Mouse (Mus musculus) liver, embryonic 13.5 days (tissue): ENCODE measurements around the gene Ppp2r5b. TPM values are rescaled to one million over a fixed set of nuclear protein-coding genes. Genes with fewer than 3 reads are reported as not detected.

Experiments
- ATAC-seq: fragments of 200-750 bp; cut with Nextera tagmentation; 2 replicates; pipeline ENCODE4 v1.8.0; 2017; ENCODE audit warnings: low read depth, mild to moderate bottlenecking, moderate number of reproducible peaks, moderate library complexity
- DNase-seq: peaks from one replicate; pipeline ENCODE4 v3.0.0; 2022
- H3K27ac ChIP-seq: fragments of 300-500 bp; sonication (generic); 2 replicates; pipeline ENCODE4 v1.5.1; 2015; ENCODE audit warnings: moderate library complexity, mild to moderate bottlenecking, inconsistent platforms
- H3K27me3 ChIP-seq: fragments of 300-500 bp; sonication (generic); 2 replicates; pipeline ENCODE4 v1.6.1; 2015; ENCODE audit warnings: mild to moderate bottlenecking, inconsistent platforms
- H3K36me3 ChIP-seq: fragments of 300-500 bp; sonication (generic); 2 replicates; pipeline ENCODE4 v1.6.1; 2015; ENCODE audit warnings: mild to moderate bottlenecking, inconsistent platforms
- H3K4me1 ChIP-seq: fragments of 300-500 bp; sonication (generic); replicated peaks from 2 replicates; pipeline ENCODE4 v1.6.1; 2015; ENCODE audit warnings: inconsistent platforms
- H3K4me2 ChIP-seq: fragments of 300-500 bp; sonication (generic); 2 replicates; pipeline ENCODE4 v1.6.1; 2015; ENCODE audit warnings: inconsistent platforms, mild to moderate bottlenecking, moderate library complexity
- H3K4me3 ChIP-seq: fragments of 300-500 bp; sonication (generic); replicated peaks from 2 replicates; pipeline ENCODE4 v1.5.1; 2015; ENCODE audit warnings: mild to moderate bottlenecking, inconsistent platforms
- H3K9ac ChIP-seq: fragments of 300-500 bp; sonication (generic); 2 replicates; pipeline ENCODE4 v1.6.1; 2015; ENCODE audit warnings: mild to moderate bottlenecking, inconsistent platforms
- H3K9me3 ChIP-seq: fragments of 300-500 bp; sonication (generic); replicated peaks from 2 replicates; pipeline ENCODE4 v1.6.1; 2016; ENCODE audit warnings: inconsistent platforms
- WGBS: fragments of 180-500 bp; shearing (Covaris S2); methylation state at CpG from one replicate; pipeline ENCODE4 v1.1.7; 2015; ENCODE audit not compliant: insufficient replicate concordance; 5-methylcytosine and 5-hydroxymethylcytosine counted together
- polyA plus RNA-seq: library from polyadenylated mRNA; unstranded; fragments of >200 nt; fragmentation: Nextera tagmentation; extraction: Ambion mirVana; gene quantifications from 2 replicates; pipeline ENCODE4 v1.2.1, GENCODE M21; 2015

The Ppp2r5b gene
- polyA plus RNA-seq, 1 experiment from 2014 or later, result 3.5 TPM

- Histone ChIP-seq H3K4me2 (peak within 1 kb of the TSS; percentile 98), H3K4me3 (peak within 1 kb of the TSS; percentile 90), H3K9me3 (no peaks in the 10 kb centered on the region), H3K27me3 (no peaks in the 10 kb centered on the region), H3K4me1 (peaks cover 78% of the 10 kb centered on the region), H3K36me3 (peaks cover 31% of the 10 kb centered on the region), H3K27ac (peak within 1 kb of the TSS; percentile 98), H3K9ac (peak within 1 kb of the TSS; percentile 95)
- WGBS, result under 1% methylated on average over 106 of the region's 106 CpGs
- ATAC-seq (peak; percentile 90), DNase-seq (peak; percentile 98)
These were observed 41.1 kb upstream of the Ppp2r5b start, which contains the start of gene Ehd1 for GRCm38 (mm10) chr19:6276426-6277421. Gene Ehd1 (plus strand): TSS chr19:6276725.

GRCm38 (mm10) chr19:6275740-6276389 is 40.2 kb upstream of the Ppp2r5b start:
- 5% methylated on average over 15 of the region's 15 CpGs for WGBS
- DNase-seq (no peak), ATAC-seq (no peak)

GRCm38 (mm10) chr19:6273998-6274608 is 38.4 kb upstream of the Ppp2r5b start:
- DNase-seq, result no peak
- Histone ChIP-seq H3K9me3 (no peaks in the 10 kb centered on the region), H3K9ac (no peak overlapping the region), H3K4me1 (peaks cover 74% of the 10 kb centered on the region), H3K36me3 (peaks cover 6% of the 10 kb centered on the region), H3K27me3 (no peaks in the 10 kb centered on the region), H3K4me3 (no peak overlapping the region), H3K27ac (no peak overlapping the region), H3K4me2 (no peak overlapping the region)
- 84% methylated on average over 13 of the region's 13 CpGs for WGBS
- ATAC-seq, result no peak

More at GRCm38 (mm10) chr19:6275740-6276389, 40.2 kb upstream of the Ppp2r5b start:
- peak overlapping the region; percentile 98 for H3K27ac ChIP-seq
- peak overlapping the region; percentile 85 for H3K9ac ChIP-seq
- H3K9me3 ChIP-seq, result no peaks in the 10 kb centered on the region
- peaks cover 78% of the 10 kb centered on the region for H3K4me1 ChIP-seq
- peak overlapping the region; percentile 90 for H3K4me3 ChIP-seq
- H3K4me2 ChIP-seq, result peak overlapping the region; percentile 98
- H3K36me3 ChIP-seq, result peaks cover 22% of the 10 kb centered on the region
- H3K27me3 ChIP-seq, result no peaks in the 10 kb centered on the region

GRCm38 (mm10) chr19:6273592-6273991 is 37.9 kb upstream of the Ppp2r5b start:
- no peaks in the 10 kb centered on the region for H3K27me3 ChIP-seq
- H3K9me3 ChIP-seq, result no peaks in the 10 kb centered on the region
- no peak for ATAC-seq
- H3K36me3 ChIP-seq, result peaks cover under 1% of the 10 kb centered on the region; the same call in 1 of the 2 replicates
- 58% methylated on average over 4 of the region's 4 CpGs for WGBS
- no peak overlapping the region for H3K9ac ChIP-seq
- H3K27ac ChIP-seq, result no peak overlapping the region
- no peak overlapping the region for H3K4me3 ChIP-seq
- peaks cover 69% of the 10 kb centered on the region for H3K4me1 ChIP-seq
- DNase-seq, result no peak
- no peak overlapping the region for H3K4me2 ChIP-seq

- Histone ChIP-seq H3K4me1 (peaks cover 68% of the 10 kb centered on the region), H3K9ac (no peak overlapping the region), H3K9me3 (no peaks in the 10 kb centered on the region), H3K4me2 (no peak overlapping the region), H3K27me3 (no peaks in the 10 kb centered on the region), H3K27ac (no peak overlapping the region), H3K36me3 (no peaks in the 10 kb centered on the region), H3K4me3 (no peak overlapping the region)
- no peak for ATAC-seq
- DNase-seq, result no peak
- 77% methylated on average over 4 of the region's 4 CpGs for WGBS
These were observed 37.1 kb upstream of the Ppp2r5b start for GRCm38 (mm10) chr19:6272738-6273137.

GRCm38 (mm10) chr19:6272053-6272452 is 36.4 kb upstream of the Ppp2r5b start:
- H3K4me2 ChIP-seq, result no peak overlapping the region
- ATAC-seq, result no peak
- H3K27me3 ChIP-seq, result peaks cover 6% of the 10 kb centered on the region
- no peaks in the 10 kb centered on the region for H3K36me3 ChIP-seq
- 71% methylated on average over 7 of the region's 7 CpGs for WGBS
- no peaks in the 10 kb centered on the region for H3K9me3 ChIP-seq
- DNase-seq, result no peak
- H3K27ac ChIP-seq, result no peak overlapping the region
- no peak overlapping the region for H3K9ac ChIP-seq
- H3K4me1 ChIP-seq, result peaks cover 65% of the 10 kb centered on the region
- H3K4me3 ChIP-seq, result no peak overlapping the region

- H3K4me3 ChIP-seq, result no peak overlapping the region
- ATAC-seq (no peak), DNase-seq (no peak)
- H3K36me3 ChIP-seq, result no peaks in the 10 kb centered on the region
- peaks cover 64% of the 10 kb centered on the region for H3K4me1 ChIP-seq
- WGBS, result 68% methylated on average over 8 of the region's 8 CpGs
- H3K9ac ChIP-seq, result no peak overlapping the region
- no peaks in the 10 kb centered on the region for H3K9me3 ChIP-seq
- no peak overlapping the region for H3K4me2 ChIP-seq
- H3K27ac ChIP-seq, result no peak overlapping the region
- peaks cover 6% of the 10 kb centered on the region for H3K27me3 ChIP-seq
These were observed 35.5 kb upstream of the Ppp2r5b start for GRCm38 (mm10) chr19:6271206-6271605.

GRCm38 (mm10) chr19:6270661-6271060 is 35.0 kb upstream of the Ppp2r5b start:
- H3K9ac ChIP-seq, result no peak overlapping the region

GRCm38 (mm10) chr19:6269798-6270475 is 34.3 kb upstream of the Ppp2r5b start:
- H3K27ac ChIP-seq, result peak overlapping the region; percentile 52; the same call in 1 of the 2 replicates
- no peaks in the 10 kb centered on the region for H3K36me3 ChIP-seq
- H3K4me3 ChIP-seq, result no peak overlapping the region
- H3K4me1 ChIP-seq, result peaks cover 60% of the 10 kb centered on the region
- WGBS, result 78% methylated on average over 8 of the region's 8 CpGs
- H3K9ac ChIP-seq, result peak overlapping the region; percentile 42
- DNase-seq (no peak), ATAC-seq (no peak)
- H3K4me2 ChIP-seq, result no peak overlapping the region
- no peaks in the 10 kb centered on the region for H3K9me3 ChIP-seq
- peaks cover 6% of the 10 kb centered on the region for H3K27me3 ChIP-seq

More at GRCm38 (mm10) chr19:6270661-6271060, 35.0 kb upstream of the Ppp2r5b start:
- H3K27me3 ChIP-seq, result peaks cover 6% of the 10 kb centered on the region
- DNase-seq, result no peak
- no peak overlapping the region for H3K27ac ChIP-seq
- WGBS, result 59% methylated on average over 9 of the region's 9 CpGs
- no peak overlapping the region for H3K4me3 ChIP-seq
- H3K9me3 ChIP-seq, result no peaks in the 10 kb centered on the region
- H3K4me2 ChIP-seq, result no peak overlapping the region
- H3K36me3 ChIP-seq, result no peaks in the 10 kb centered on the region
- ATAC-seq, result no peak
- peaks cover 60% of the 10 kb centered on the region for H3K4me1 ChIP-seq

- 64% methylated on average over 7 of the region's 7 CpGs for WGBS
- Histone ChIP-seq H3K4me3 (no peak overlapping the region), H3K36me3 (no peaks in the 10 kb centered on the region), H3K4me2 (no peak overlapping the region), H3K9ac (no peak overlapping the region), H3K27ac (no peak overlapping the region), H3K9me3 (no peaks in the 10 kb centered on the region), H3K4me1 (peaks cover 58% of the 10 kb centered on the region), H3K27me3 (peaks cover 6% of the 10 kb centered on the region)
- DNase-seq (no peak), ATAC-seq (no peak)
These were observed 33.0 kb upstream of the Ppp2r5b start for GRCm38 (mm10) chr19:6268670-6269132.
